Mouse (Mus musculus) lung, embryonic 15.5 days (tissue): ENCODE results near the gene Slc7a14. TPM values are rescaled to one million over a fixed set of nuclear protein-coding genes. Genes with fewer than 3 reads are reported as not detected.

ENCODE experiments used
- ATAC-seq: fragments of 200-750 bp; cut with Nextera tagmentation; 2 replicates; pipeline ENCODE4 v1.8.0; 2017; ENCODE audit warnings: moderate number of reproducible peaks, borderline replicate concordance; ENCODE audit not compliant: low FRiP score, low TSS enrichment; ENCODE audit errors: extremely low read depth
- H3K27ac ChIP-seq: fragments of 300-500 bp; sonication (generic); 2 replicates; pipeline ENCODE4 v1.5.1; 2015; ENCODE audit warnings: moderate library complexity, mild to moderate bottlenecking, inconsistent platforms
- H3K27me3 ChIP-seq: fragments of 300-500 bp; sonication (generic); 2 replicates; pipeline ENCODE4 v1.6.1; 2015; ENCODE audit warnings: inconsistent platforms
- H3K36me3 ChIP-seq: fragments of 300-500 bp; sonication (generic); 2 replicates; pipeline ENCODE4 v1.6.1; 2015; ENCODE audit warnings: inconsistent platforms
- H3K4me1 ChIP-seq: fragments of 300-500 bp; sonication (generic); 2 replicates; pipeline ENCODE4 v1.6.1; 2015; ENCODE audit warnings: inconsistent platforms
- H3K4me2 ChIP-seq: fragments of 300-500 bp; sonication (generic); 2 replicates; pipeline ENCODE4 v1.6.1; 2015; ENCODE audit warnings: inconsistent platforms, mild to moderate bottlenecking, moderate library complexity
- H3K4me3 ChIP-seq: fragments of 300-500 bp; sonication (generic); 2 replicates; pipeline ENCODE4 v1.5.1; 2015; ENCODE audit warnings: mild to moderate bottlenecking, inconsistent platforms
- H3K9ac ChIP-seq: fragments of 300-500 bp; sonication (generic); 2 replicates; pipeline ENCODE4 v1.6.1; 2015; ENCODE audit warnings: inconsistent platforms
- H3K9me3 ChIP-seq: fragments of 300-500 bp; sonication (generic); 2 replicates; pipeline ENCODE4 v1.6.1; 2016; ENCODE audit warnings: inconsistent platforms
- WGBS: fragments of 180-500 bp; shearing (Covaris S2); methylation state at CpG from one replicate; pipeline ENCODE4 v1.1.7; 2015; 5-methylcytosine and 5-hydroxymethylcytosine counted together
- polyA plus RNA-seq: library from polyadenylated mRNA; unstranded; fragments of >200 nt; fragmentation: Nextera tagmentation; extraction: Ambion mirVana; gene quantifications from 2 replicates; pipeline ENCODE4 v1.2.1, GENCODE M21; 2015

The Slc7a14 gene
- polyA plus RNA-seq, 1 experiment from 2014 or later: 0.27 TPM

DNA sequence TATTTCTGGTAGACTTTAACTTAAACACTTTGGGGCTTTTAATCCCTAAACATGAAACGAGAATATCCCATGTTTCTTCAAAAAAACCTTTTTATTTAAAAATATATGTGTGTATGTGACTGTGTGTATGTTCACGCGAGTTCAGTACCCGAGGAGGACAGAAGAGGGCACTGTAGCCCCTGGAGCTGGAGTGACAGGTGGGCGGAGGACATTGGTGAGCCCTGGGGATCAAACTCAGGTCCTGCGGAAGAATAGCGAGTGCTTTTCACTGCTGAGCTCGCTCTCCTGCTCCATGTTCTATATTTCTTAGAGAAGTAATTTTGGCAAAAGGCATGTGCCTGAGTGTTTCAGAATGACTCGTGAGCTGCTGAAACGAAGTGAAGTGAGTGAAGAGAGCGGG, 106.2 kb downstream of the Slc7a14 start:
- H3K27me3 ChIP-seq: no peaks in the 10 kb centered on the region
- WGBS: 83% methylated on average over 11 of the region's 11 CpGs
- peaks cover 13% of the 10 kb centered on the region for H3K4me1 ChIP-seq
- no peak overlapping the region for H3K9ac ChIP-seq
- H3K27ac ChIP-seq: no peak overlapping the region
- H3K4me2 ChIP-seq: no peak overlapping the region
- H3K9me3 ChIP-seq: no peaks in the 10 kb centered on the region
- H3K4me3 ChIP-seq: no peak overlapping the region
- no peaks in the 10 kb centered on the region for H3K36me3 ChIP-seq
- ATAC-seq: no peak

DNA sequence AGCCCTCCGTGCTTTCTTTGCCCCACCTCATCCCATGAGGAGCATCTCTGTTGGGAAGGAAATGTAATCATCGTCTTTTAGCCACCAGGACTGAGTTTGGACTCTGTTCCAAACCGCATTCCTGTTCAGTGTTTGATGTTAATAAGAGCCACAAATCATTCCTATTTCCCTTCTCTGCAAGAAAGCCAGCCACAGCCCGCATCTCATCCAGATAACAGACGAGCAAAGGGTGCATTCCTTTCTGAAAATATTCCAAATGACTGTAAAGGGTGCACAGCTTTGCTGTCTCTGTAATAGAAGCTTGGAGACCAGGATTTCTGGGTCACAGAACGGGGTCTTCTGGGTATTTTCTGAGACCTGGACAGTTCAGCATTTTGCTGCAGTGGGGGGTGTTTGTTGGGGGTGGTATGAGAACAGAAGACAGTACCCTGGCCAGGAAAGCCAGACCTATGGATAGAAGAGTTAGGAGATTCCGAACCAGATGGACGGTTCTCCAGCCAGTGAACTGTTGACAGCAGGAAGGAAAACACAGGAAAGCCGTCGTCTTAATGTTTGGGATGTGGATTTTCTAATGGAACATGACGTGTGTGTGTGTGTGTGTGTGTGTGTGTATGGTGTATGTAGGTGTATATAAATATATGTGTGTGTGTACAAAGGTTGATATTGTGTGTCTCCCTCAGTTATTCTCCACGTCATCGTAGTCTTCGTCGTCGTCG, 110.9 kb downstream of the Slc7a14 start:
- no peak for ATAC-seq
- H3K27ac ChIP-seq: no peak overlapping the region
- H3K36me3 ChIP-seq: no peaks in the 10 kb centered on the region
- no peaks in the 10 kb centered on the region for H3K9me3 ChIP-seq
- H3K4me3 ChIP-seq: no peak overlapping the region
- no peak overlapping the region for H3K9ac ChIP-seq
- H3K4me1 ChIP-seq: no peaks in the 10 kb centered on the region
- H3K4me2 ChIP-seq: no peak overlapping the region
- no peaks in the 10 kb centered on the region for H3K27me3 ChIP-seq
- WGBS: 57% methylated on average over 17 of the region's 17 CpGs

DNA sequence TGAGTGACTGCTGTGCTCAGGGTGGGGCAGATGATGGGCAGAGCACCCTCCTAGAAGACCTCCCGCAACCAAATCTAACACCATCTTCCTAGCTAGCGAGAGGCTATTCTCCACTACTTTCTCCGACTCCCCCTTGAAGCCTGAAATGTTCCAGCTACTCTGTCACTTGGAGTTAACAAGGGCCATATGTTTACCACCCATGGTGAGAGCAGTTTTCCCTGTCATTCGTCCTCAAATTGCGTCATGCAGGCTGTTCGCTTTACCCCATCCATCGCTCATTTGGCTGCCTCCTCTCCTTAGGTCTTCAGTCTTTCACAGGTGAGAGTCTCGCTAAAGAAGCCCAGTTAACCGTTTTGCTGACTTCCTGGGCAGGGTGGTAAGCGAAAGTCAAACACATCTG, 118.8 kb downstream of the Slc7a14 start:
- ATAC-seq: no peak
- WGBS: 38% methylated on average over 10 of the region's 10 CpGs
- no peak overlapping the region for H3K27ac ChIP-seq

DNA sequence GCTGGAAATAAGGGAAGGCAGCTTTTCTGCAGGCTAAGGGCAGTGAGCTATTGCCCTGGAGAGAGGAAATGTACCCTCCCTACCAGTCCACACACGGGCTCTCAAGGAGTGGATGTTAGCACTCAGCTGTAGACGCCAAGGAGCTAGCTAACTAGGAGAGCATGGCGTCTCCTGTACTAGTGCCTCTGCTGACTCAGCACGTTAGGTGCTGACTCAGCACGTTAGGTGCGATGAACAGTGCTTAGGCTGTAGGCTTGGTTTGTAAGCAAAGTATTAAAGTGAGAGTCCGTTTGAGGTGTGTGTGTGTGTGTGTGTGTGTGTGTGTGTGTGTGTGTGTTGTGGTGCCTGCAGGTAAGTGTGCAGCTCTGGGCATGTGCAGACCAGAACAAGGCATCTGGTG, 119.8 kb downstream of the Slc7a14 start:
- Histone ChIP-seq H3K9ac (no peak overlapping the region), H3K4me2 (no peak overlapping the region), H3K4me3 (no peak overlapping the region), H3K36me3 (no peaks in the 10 kb centered on the region), H3K4me1 (no peaks in the 10 kb centered on the region), H3K27ac (no peak overlapping the region), H3K9me3 (no peaks in the 10 kb centered on the region), H3K27me3 (no peaks in the 10 kb centered on the region)
- WGBS: 85% methylated on average over 7 of the region's 7 CpGs
- no peak for ATAC-seq

More for the DNA sequence above, 118.8 kb downstream of the Slc7a14 start:
- Histone ChIP-seq H3K9ac (no peak overlapping the region), H3K4me2 (no peak overlapping the region), H3K27me3 (no peaks in the 10 kb centered on the region), H3K9me3 (no peaks in the 10 kb centered on the region), H3K4me1 (no peaks in the 10 kb centered on the region), H3K4me3 (no peak overlapping the region), H3K36me3 (no peaks in the 10 kb centered on the region)

DNA sequence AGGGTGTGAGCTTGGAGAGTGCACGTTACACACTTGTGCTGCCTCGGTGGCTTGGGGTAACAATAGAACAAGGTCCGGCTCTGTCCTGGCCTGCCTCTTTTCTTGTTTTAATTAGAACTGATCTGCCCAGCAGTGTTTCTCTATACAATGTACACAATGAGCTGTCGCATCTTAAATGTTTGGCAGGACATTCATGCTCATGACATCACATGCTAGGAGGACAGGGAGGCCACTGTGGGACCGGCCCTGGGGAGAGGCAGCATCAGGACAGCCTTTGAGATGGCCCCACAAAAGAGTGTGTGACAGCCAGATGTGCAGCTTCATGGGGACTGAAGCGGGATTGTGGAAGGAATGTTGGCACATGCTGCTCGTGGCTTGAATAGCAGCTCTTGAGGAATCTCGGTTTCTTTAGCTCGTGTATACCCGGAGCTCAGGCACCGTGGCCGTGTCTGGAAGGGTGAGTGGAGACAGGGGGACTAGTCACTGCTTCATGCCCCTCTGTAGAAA, 143.8 kb downstream of the Slc7a14 start:
- WGBS: 55% methylated on average over 12 of the region's 12 CpGs
- no peak overlapping the region for H3K4me3 ChIP-seq
- H3K4me2 ChIP-seq: no peak overlapping the region
- peak; percentile 81; the same call in 1 of the 2 replicates for ATAC-seq
- no peaks in the 10 kb centered on the region for H3K4me1 ChIP-seq
- H3K9ac ChIP-seq: no peak overlapping the region
- no peak overlapping the region for H3K27ac ChIP-seq
- H3K9me3 ChIP-seq: no peaks in the 10 kb centered on the region
- no peaks in the 10 kb centered on the region for H3K27me3 ChIP-seq
- H3K36me3 ChIP-seq: no peaks in the 10 kb centered on the region

DNA sequence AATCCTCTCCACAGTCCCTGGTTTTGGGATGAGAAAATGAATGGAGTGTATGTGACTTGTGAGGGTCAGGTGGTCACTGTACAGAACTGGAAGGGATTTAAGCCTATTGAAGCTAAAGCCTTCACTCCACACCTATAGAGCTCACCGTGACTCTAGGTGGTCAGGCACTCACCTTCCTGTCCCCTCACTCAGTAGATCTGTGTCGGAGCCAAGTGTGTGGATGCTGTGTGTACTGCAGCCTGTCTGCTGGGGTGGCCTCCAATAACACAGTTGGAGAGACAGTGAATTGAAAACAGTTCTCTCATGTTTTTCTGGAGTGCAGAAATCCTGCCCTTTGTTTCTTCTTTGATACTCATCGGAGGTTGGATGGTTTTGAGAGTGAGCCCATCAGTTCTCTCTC, 144.4 kb downstream of the Slc7a14 start:
- 67% methylated on average over 3 of the region's 3 CpGs for WGBS

DNA sequence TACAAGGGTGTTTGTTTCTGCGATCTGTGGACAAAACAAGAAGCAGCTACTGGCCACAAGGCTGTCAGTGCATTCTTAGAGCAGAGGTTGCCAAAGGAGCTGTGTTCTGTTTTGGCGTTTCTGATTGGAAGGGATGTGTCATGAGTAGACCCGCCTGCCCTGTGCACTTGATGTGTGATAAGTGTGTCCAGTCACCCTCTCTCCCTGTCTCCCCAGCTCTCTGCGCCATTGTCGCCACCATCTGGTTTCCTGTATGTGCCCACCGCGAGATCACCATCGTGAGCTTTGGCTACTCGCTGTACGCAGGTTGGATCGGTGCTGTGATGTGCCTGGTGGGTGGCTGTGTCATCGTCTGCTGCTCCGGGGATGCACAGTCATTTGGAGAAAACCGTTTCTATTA, 147.3 kb downstream of the Slc7a14 start:
- H3K4me1 ChIP-seq: no peaks in the 10 kb centered on the region
- H3K27me3 ChIP-seq: no peaks in the 10 kb centered on the region
- 87% methylated on average over 14 of the region's 14 CpGs for WGBS
- no peak for ATAC-seq
- no peak overlapping the region for H3K4me3 ChIP-seq
- H3K9me3 ChIP-seq: no peaks in the 10 kb centered on the region
- no peak overlapping the region for H3K27ac ChIP-seq
- no peak overlapping the region for H3K9ac ChIP-seq
- H3K36me3 ChIP-seq: no peaks in the 10 kb centered on the region
- no peak overlapping the region for H3K4me2 ChIP-seq

More for the DNA sequence above, 144.4 kb downstream of the Slc7a14 start:
- H3K4me1 ChIP-seq: no peaks in the 10 kb centered on the region
- H3K27ac ChIP-seq: no peak overlapping the region
- no peak overlapping the region for H3K4me2 ChIP-seq
- H3K36me3 ChIP-seq: no peaks in the 10 kb centered on the region
- H3K9ac ChIP-seq: no peak overlapping the region
- no peaks in the 10 kb centered on the region for H3K9me3 ChIP-seq
- 0 out of 2 replicates have a peak, but pooled peaks have one; percentile 35 for ATAC-seq
- no peak overlapping the region for H3K4me3 ChIP-seq
- H3K27me3 ChIP-seq: no peaks in the 10 kb centered on the region

DNA sequence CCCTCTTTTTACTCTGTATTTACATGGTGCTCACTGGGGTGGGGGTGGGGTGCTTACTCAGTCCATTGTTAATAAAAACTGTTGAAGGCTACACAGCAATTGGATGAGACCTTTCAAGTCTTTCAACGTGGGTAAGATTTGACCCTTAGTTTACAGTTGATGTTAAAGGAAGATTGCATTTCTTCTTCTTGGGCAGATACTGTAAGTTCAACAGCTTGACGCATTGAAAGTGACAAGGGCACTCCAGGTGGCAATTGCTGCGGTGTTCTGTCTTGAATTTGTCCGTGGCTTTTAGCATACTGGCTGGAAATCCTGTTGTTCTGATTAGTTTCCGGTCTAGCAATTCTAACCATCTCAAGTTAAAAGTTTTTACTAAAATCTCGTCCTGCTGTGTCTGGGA, 148.8 kb downstream of the Slc7a14 start:
- Histone ChIP-seq H3K4me2 (no peak overlapping the region), H3K4me3 (no peak overlapping the region), H3K36me3 (no peaks in the 10 kb centered on the region), H3K9me3 (no peaks in the 10 kb centered on the region), H3K27ac (no peak overlapping the region), H3K4me1 (no peaks in the 10 kb centered on the region), H3K27me3 (no peaks in the 10 kb centered on the region), H3K9ac (no peak overlapping the region)
- WGBS: 55% methylated on average over 6 of the region's 6 CpGs
- ATAC-seq: no peak

DNA sequence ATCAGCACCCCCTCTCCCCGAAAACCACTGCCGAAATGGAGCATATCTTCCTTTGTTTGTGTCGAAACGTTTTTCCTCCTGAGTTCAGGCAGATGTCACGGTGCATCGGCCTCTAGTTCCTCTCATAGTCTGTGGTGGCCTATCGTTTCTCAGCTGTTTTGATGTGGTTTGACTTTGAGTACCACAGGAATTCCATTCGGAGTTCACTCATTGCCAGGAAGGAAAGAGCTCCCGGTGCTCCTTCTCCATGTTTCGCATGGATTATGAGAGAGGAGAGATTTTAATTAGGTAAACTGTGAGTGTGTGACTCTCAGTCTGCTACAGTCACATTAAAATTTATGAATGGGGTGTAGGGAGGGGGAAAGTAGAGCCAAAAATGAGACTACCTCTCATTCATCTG, 150.1 kb downstream of the Slc7a14 start:
- no peak for ATAC-seq
- Histone ChIP-seq H3K4me3 (no peak overlapping the region), H3K27me3 (no peaks in the 10 kb centered on the region), H3K4me1 (no peaks in the 10 kb centered on the region), H3K36me3 (no peaks in the 10 kb centered on the region), H3K9me3 (no peaks in the 10 kb centered on the region), H3K9ac (no peak overlapping the region), H3K27ac (no peak overlapping the region), H3K4me2 (no peak overlapping the region)
- WGBS: 66% methylated on average over 10 of the region's 10 CpGs

DNA sequence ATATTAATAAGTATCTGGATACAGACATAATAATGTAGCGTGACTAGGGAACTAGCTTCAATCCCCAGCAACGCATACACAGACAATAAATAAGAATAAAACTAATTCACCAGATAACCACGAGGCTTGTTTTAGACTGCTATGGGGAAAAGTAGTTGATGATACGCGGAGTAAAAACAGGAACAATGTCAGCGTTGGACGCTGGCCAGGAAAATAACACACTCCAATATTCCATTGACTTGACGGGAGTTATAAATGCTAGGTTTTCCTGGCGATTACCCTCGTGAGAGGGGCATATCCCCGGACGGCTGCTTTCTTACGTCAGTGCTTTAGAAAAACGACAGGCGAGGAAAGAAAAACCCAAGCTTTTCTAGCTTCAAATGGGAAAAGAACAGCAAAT, 152.4 kb downstream of the Slc7a14 start:
- no peak for ATAC-seq
- no peak overlapping the region for H3K4me2 ChIP-seq
- H3K4me1 ChIP-seq: no peaks in the 10 kb centered on the region
- H3K9ac ChIP-seq: no peak overlapping the region
- H3K27me3 ChIP-seq: no peaks in the 10 kb centered on the region
- WGBS: 61% methylated on average over 15 of the region's 15 CpGs
- no peak overlapping the region for H3K27ac ChIP-seq
- no peaks in the 10 kb centered on the region for H3K9me3 ChIP-seq
- H3K4me3 ChIP-seq: no peak overlapping the region
- no peaks in the 10 kb centered on the region for H3K36me3 ChIP-seq

DNA sequence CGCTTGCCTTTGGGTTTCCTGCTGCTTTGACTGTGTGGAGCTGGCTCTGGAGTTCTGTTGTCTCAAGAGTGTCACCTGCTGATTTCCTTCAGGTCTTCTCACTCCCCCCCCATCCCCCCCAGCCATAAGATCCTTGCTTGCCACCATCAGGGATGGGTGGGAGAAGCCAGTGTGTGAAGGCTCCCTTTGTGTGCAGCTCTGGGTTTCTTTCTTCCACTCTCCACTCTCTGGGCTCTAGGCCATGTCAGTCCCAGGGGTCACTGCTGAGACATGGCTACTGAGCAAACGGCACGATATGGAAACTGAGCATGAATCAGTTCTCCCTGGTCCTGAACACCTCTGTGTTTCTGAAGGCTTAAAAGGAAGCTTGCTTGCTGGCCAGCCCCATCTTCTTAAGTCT, 154.1 kb downstream of the Slc7a14 start:
- H3K36me3 ChIP-seq: no peaks in the 10 kb centered on the region
- no peak for ATAC-seq
- no peak overlapping the region for H3K4me2 ChIP-seq
- no peak overlapping the region for H3K4me3 ChIP-seq
- WGBS: 59% methylated on average over 3 of the region's 3 CpGs
- H3K9ac ChIP-seq: no peak overlapping the region
- H3K4me1 ChIP-seq: 0 out of 2 replicates have a peak, but pooled peaks cover 3% of the 10 kb centered on the region
- H3K9me3 ChIP-seq: no peaks in the 10 kb centered on the region
- no peaks in the 10 kb centered on the region for H3K27me3 ChIP-seq
- H3K27ac ChIP-seq: no peak overlapping the region
